Mouse (Mus musculus) urinary bladder, postnatal 14 days (tissue): ENCODE results near the gene Ccdc85a.
A peak's percentile ranks its signal among the peaks of the same experiment; 100 is the strongest.

ENCODE experiments used
- DNase-seq: peaks from one replicate; pipeline ENCODE4 v3.0.0; 2021; ENCODE audit warnings: low spot score

Gene Ccdc85a

DNA sequence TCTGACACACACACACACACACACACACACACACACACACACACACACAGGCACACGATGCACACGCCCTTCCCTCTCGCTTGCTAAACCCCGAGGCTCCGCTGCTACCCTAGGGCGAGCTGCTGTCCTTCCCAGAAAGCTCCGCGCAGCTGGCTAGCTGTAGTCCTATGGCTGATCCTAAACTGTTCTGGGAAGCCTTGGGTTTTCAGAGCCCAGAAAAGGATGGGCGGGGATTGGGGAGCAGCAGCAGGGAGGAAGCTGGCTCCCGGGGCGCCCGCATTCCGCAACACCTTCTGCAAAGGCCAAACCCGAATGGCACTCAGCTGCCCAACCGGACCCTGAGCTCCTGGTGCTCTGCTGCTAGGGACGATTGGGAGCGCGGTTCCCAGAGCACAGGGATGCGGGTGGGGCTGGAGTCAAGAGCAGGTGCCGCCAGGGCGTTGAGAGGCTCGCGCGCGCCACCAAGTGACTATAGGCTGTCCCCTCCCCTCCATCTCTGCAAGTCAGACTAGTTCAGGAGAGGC is at the start of gene Ccdc85a:
Gene Ccdc85a, minus strand, starts transcription at position 414 of the 524 bp plus-strand sequence.
- DNase-seq: peak; percentile 69

DNA sequence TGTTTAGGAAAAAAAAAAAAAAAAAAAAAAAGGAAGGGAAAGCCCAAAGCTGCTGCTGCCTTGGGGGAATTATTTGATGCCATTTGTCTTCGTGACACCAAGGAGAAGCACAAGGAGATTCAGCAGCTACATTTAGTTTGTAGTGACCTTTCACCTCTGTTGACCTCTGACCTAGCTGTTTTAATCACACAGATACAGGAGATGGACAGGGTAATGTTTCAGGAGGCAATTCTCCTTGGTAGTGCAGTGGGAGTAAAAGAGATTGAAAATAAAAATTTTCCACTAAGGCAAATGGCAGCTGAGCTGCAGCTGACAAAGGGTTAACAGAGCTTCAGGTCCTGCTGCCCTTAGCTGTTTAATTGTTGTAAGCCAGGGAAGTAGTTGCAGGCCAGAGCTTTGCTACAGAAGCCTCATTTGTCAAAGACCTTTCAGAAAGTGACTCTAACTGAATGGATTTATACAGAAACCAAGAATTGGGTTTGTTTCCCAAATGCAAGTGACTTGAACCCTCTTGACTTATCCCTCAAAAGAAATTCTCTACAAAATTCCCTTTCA is 49.5 kb upstream of the Ccdc85a start:
- no peak for DNase-seq

DNA sequence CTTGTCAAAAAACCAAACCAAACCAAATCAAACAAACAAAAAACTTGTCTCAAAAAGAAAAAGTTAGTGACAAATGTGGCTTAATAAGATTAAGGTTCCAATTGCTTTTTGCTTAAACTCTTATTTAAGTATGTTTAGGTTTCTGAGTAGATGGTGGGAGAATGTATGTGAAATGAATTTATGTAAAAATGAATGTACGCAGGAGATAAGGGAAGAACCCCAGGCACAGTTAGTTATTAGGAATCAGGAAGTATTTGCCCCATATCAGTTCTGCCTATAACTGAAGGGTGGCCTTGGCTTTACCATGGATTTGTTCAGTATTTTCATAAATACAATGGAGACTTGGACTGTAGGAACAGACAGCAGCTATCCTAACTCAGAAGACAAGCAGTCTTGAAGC is 49.0 kb upstream of the Ccdc85a start:
- no peak for DNase-seq

DNA sequence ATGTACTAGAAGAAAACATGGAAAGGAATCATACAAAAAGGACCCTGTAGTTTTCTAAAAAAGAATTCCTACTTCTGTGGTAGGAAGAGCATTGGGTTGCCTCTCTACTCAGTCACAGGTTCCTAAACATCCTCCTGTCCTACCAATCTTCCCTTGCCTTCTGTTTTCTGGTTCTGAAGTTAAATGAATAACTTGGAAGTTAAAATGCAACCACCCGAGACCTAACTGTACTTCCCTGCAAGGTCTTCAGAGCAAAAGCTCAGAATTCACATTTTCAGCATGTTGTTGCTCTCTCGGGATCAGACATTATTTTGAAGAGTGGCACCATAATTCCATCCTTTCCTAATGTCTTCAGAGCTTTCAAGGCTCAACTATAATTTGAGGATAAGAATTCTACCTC is 46.6 kb upstream of the Ccdc85a start:
- no peak for DNase-seq

DNA sequence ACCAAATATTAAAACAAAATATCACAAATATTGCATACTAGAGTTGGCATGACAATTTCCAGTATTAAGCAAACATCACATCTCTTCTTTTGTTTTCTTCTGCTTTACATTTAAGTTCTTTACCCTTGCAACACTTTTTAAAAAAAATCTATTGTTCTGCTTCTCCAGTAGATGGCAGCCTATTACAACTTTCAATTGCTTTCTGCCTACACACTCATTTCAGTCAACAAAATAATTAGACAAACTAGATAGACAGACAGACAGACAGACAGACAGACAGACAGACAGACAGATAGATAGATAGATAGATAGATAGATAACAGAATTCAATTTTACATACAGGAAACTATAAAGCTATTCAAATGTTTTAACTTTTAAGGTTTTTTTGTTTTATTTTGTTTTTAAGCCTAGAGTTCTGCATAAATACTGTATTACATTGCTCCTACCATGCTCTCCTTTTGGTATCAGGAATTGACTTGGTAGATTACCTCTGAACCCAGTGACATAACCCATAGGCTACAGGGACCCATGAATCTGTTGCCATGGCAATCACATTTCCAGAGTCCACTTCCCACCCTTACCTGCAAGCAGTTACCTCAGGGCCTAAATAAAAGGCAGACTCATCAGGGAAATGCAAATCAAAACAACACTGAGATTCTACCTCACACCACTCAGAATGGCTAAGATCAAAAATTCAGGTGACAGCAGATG is 26.8 kb upstream of the Ccdc85a start:
- no peak for DNase-seq

DNA sequence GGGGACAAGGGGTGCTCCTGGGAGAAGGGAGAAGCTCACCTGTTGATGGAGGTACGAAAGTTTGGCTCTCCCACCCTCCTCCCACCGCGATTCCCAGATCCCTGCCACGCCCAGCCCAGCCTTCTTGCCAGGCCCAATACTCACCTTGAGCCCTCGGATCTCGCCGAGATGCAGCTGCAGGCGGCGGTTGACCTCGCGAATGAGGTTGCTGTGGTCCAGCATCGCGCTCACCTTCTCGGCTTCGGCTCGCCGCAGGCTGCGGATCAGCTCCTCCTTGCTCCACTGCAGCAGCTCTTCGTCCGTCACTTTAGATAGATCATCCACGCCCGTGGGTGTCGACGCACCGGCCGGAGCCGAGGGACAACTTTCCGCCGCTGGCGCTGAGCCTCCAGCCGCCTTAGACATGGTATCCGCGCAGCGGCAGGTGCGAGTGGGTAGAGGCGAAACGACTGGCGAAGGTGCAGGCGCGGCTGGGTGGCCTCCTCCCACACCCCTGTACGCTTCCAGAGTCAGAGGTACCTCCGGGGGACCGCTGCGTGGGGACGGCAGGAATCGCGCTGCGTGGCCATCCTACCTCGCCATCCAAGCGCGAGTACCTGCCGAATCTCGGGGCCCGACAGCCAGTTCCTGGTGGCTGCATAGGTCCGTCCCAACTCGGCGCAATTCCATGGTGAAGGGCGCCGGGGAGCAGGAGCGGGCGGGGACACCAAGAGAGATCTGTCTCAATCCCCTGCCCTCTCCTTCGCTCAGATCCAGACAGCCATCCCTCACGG is 800 bp downstream of the Ccdc85a start:
- DNase-seq: peak; percentile 10

DNA sequence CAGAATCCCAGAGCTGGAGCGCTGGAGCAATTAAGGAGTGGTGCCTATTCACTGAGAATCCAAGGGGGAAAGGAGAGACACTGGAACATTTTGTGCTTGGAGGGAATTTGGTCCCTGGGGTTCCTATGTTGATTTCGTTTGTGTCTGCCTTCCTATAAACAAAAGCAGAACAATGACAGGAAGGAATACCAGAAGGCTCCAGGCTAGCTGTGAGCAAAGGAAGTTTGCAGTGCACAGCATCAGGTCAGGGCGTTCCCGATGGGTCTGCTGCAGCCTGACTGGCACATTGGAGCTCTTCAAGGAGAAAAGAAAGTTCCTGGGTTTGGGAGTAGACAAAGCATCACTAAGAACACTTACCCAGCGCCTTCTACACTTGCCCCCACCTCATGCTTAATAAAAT is 1.9 kb downstream of the Ccdc85a start:
- DNase-seq: no peak

DNA sequence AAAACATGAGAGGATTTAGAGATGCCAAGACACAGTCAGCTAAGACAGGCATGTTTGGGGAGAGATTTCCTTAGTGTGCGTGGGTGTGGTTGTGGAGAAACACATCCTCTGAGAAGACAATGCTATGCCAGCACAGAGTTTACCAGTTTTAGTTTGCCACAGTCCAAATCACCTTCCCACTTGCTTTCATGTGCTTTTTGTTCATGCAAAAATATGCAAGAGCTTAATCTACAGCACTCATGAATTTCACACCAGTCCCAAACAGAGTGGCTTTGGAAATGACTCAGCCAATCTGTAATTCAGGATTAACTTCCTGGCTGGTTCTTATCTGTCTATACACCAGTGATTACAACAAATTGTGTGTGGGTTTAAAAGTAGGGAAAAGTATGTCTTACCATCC is 11.7 kb downstream of the Ccdc85a start:
- no peak for DNase-seq

DNA sequence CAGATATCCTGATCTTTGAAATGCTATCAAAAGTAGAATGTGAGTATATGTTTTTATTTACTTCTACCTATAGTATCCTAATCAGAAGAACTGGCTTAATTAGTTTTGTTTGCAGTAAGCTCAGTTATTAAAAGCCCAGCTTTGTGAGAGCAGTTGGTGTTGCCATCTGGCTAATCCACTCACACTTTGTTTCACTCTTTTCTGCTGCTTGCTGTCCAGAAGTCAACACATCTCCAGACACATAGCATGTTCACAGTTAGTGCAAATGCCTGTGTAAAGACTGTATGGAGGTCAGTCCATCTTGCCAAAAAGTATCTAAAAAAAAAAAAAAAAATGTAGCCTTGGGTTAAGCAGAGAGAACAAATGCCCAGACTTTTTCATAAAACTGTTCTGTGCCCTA is 27.7 kb downstream of the Ccdc85a start:
- no peak for DNase-seq

DNA sequence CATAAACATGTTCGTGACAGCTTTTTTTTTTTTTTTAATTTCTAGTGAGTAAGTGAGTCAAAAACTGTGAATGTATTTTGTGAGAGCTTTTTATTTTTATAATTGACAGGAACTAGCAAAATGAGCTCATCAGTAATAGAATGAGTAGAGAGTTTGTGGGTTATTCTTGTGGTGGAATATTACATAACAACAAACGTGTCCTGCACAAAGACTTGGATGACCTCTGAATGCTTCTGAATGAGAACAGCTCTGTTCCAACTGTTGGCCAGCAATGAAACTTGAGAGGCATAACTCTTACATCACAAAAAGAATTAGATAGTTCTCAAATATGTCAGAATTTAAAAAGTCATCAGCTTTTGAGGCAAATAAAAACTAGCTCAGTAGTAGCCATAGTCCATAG is 40.7 kb downstream of the Ccdc85a start:
- no peak for DNase-seq

DNA sequence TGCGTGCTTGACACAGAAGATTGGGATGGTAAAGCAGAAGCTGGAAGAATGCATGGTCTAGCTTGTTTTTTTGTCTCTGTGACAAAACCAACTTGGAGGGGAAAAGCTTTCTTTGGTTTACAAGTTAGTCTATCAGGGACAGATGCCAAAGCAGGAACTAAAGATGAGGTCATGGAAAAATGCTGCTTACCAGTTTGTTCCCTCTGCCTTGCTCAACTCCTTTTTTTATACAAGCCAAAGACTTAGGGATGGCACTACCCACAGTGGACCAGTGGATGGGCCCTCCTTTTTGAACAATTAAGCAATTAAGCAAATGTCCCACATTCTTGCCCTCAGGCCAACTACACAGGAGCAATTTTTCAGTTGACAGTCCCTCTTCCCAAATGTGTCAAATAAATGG is 42.8 kb downstream of the Ccdc85a start:
- no peak for DNase-seq

DNA sequence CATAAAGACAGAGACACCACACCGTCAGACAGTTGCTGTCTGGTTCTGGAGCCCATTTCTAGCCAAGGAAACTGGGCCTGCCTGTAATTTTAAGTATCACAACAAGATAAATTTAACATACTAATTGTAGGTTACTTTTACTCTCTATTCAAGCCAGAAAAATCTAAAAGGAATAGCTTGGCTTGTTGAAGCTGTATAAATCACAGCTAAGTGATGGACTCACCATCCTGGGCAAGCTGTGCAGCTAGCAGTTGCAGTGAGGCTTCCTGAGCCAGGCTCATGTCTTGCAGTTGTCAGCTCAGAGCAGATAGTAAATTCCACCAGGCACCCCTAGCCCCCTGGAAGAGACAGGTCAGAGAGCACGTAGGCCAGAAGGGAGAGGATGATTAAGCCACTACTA is 50.8 kb downstream of the Ccdc85a start:
- DNase-seq: no peak

DNA sequence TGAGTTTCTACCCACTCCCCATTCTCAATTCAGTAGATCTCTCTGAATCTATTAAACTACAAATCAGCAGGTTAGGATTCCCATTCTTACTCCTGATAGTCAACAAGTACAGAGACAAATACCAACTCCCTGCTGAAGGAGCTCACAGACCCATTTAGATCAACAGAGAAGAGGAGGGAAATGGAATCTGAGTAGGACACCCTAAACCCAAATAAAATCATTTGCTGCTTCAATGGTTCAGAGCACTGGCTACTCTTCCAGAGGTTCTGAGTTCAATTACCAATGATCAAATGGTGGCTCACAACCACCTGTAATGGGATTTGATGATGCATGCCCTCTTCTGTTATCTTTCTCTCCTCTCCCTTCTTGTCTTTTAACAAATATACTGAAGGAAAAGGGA is 82.9 kb downstream of the Ccdc85a start:
- DNase-seq: no peak

DNA sequence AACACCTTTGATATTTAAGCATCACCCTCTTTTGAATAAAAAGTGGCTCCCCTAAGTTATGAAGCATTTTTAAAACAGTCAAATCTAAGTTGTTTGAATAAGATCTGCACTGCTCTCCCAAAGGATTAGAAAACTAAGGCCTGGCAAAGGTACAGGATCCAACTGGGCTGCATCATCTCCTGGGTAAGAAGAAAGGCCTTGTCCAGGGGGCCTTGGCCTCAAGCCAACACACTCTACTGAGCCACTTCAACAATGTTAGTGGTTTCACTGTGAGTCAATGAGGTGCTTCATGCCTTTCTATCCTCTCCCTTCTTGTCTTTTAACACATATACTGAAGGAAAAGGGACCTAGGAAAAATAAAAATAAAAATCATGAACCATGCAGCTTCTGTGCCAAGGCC is 87.1 kb downstream of the Ccdc85a start:
- DNase-seq: no peak

DNA sequence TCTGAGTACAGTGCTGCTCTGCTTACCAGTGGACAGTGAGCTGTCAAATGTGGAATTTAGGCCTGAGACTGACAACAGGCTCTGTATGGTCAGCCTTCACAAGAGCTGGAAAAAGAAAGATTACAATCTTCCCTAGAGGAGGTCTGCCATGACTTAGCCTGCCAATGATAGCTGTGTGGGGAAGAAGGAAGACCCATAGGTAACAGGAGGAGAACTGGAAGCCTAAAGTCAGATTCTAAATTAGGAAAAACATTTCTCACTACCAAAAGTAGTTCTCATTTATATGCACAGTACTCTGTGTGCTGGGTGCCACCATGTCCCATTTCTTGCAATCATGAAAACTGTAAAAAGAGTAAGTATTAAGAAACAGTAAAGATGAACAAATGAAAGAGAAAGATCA is 90.8 kb downstream of the Ccdc85a start:
- no peak for DNase-seq

DNA sequence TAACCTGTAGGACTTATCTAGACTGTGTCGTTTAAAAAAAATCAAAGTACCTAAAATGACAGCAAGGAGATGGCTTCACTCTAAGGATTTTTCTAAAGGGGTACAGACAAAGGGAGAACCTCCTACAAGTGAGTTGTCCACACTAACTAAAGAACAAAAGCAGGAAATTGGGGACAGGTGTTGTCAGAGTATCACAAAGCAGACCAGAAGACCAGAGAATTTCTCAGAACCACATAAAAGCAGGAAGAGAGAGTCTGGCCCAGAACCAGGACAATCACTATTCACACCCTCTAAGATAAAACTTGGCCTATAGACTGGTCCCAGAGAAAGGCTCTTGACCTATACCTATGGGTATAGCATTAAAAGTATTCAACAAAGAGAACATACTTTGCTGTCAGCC is 92.8 kb downstream of the Ccdc85a start:
- no peak for DNase-seq

DNA sequence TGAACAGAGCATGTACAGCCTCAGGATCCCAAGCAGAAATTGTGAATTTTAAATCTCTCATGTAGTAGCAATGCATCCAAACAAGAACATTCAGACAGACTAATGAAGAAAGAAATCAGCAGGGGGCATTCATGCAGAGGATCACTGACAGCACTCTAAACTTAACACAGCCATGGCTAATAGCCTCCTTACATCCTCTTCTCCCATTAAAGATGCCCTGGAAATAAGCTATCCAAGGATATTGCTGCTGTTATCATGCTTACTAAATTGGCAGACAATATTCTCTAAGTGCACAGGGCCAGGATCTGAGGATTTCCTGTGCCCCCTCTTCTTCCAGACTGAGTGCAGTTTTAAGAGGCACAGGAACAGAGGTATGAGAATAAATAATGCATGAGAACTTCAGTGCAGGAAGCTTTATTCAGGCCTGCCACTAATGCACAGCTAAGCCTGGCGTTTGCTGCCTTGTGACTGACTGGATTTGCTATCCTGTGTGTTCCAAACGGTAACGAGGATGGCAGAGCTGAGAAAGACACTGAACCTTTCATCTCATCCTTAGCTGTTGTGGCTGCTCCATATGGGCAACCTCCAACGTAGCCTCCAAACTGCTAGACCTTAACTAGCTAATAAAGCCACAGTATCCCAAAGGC is 99.9 kb downstream of the Ccdc85a start:
- no peak for DNase-seq

DNA sequence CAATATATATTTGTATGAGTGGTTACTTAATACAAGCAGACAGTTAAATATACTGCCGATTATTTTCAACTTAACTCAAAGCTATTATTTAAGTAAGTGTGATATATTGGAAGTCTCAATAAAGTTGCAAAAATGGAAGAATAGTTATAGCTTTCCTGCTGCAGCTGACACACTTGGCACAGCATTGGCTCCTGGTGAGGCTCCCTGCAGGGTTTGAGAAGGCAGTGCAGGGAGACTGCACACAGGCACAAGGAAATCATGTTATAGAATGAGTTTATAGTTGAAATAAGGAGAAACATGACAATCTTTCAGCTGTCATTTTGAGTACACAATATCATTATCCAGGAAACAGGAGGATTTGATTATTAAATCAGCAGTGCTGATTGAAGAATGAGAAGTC is 107.0 kb downstream of the Ccdc85a start:
- no peak for DNase-seq

DNA sequence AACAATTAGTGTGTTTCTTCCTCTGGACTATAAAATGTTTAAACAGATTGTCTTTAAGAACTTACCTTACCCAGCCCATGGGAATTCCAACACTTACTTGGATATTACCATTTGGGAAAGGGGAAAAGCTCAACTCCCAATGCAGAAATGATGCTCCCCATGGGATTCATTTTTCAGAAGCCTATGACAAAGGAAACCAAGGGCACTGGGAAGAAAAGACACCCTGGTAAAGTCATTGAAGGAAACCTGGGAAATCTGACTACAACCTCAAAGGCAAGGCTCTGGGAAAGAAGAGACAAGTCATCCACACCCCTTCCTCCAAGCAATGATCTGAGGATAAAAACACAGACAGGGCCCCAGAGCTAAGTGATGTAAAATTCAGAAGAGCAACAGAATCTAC is 118.4 kb downstream of the Ccdc85a start:
- no peak for DNase-seq

DNA sequence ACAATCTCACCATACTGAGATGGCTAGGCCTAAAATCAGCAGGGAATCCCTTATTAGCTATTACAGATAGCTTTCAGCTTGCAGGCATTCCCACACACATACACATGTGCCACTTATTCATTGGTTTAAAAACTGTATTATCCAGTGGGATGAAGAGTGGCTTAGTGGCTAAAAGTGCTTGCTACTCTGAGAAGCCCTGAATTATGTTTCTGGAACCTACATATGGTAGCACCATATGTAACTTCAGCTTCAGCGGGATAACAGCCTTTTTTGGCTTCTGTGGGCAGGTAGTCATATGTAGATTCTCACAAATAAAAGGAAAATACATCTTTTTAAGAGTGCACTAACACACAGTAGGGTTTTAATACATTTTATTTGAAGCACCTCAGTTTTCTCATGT is 119.2 kb downstream of the Ccdc85a start:
- no peak for DNase-seq

DNA sequence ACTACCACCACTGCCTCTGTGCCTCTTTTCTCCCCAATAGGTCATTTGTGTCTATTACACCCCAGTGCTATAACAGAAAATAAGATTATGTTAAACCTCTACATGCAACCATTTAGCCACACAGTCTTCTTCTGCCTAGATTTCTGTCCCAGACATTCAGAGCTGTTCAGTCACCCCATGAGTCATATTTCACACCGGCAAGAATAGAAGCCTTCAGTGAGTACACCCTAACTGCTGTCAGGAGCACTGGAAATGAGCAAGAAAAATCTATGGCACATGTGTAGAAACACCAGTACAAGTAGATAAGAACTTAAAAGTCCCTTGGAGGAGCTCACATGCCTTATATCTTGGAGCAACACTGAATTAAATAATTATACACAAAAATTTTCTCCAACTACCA is 125.0 kb downstream of the Ccdc85a start:
- no peak for DNase-seq

DNA sequence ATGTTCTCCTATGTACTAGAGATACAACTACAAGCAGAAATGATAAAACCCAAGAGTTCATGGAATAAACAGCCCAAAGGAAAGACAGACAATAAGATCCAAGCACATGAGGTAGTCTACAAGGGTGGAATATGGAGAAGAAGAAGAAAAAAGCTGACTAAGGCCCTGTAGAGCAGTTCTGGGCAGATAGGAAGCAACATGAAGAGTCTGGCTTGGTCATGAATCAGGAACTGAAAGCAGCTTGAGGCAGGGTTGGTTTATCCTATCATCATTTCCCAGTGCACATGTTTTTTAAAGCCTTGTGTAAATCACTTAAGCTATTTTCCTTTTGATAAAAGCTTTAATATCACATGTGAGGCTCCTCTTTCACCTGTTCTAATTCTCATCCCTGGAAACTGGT is 144.2 kb downstream of the Ccdc85a start:
- DNase-seq: no peak
